Mouse (Mus musculus) forebrain, embryonic 14.5 days (tissue): Measurements from ENCODE around the gene Gm20388. TPM values are rescaled to one million over a fixed set of nuclear protein-coding genes. Genes with fewer than 3 reads are reported as not detected.

Experiments used
- ATAC-seq: fragments of 200-750 bp; cut with Nextera tagmentation; 2 replicates; pipeline ENCODE4 v1.8.0; 2017; ENCODE audit warnings: mild to moderate bottlenecking, moderate library complexity
- DNase-seq: peaks from one replicate; pipeline ENCODE4 v3.0.0-alpha.2; 2015; ENCODE audit warnings: low spot score
- H3K27ac ChIP-seq: fragments of 300-500 bp; sonication (generic); 2 replicates; pipeline ENCODE4 v1.5.1; 2014; ENCODE audit warnings: low read depth, mild to moderate bottlenecking, control low read depth, low read length, moderate library complexity
- H3K27me3 ChIP-seq: fragments of 300-500 bp; sonication (generic); replicated peaks from 2 replicates; pipeline ENCODE4 v1.6.1; 2014; ENCODE audit warnings: low read length, control low read depth, mixed read lengths; ENCODE audit not compliant: control insufficient read depth, insufficient read depth
- H3K36me3 ChIP-seq: fragments of 300-500 bp; sonication (generic); 2 replicates; pipeline ENCODE4 v1.6.1; 2014; ENCODE audit warnings: low read length, control low read depth; ENCODE audit not compliant: control insufficient read depth, insufficient read depth
- H3K4me1 ChIP-seq: fragments of 300-500 bp; sonication (generic); 2 replicates; pipeline ENCODE4 v1.6.1; 2014; ENCODE audit warnings: antibody characterized with exemption, low read length, control low read depth; ENCODE audit not compliant: control insufficient read depth, insufficient read depth
- H3K4me2 ChIP-seq: fragments of 300-500 bp; sonication (generic); 2 replicates; pipeline ENCODE4 v1.6.1; 2014; ENCODE audit warnings: mild to moderate bottlenecking, control low read depth, low read length
- H3K4me3 ChIP-seq: fragments of 300-500 bp; sonication (generic); 2 replicates; pipeline ENCODE4 v1.5.1; 2014; ENCODE audit warnings: low read depth, low read length, control low read depth
- H3K9ac ChIP-seq: fragments of 300-500 bp; sonication (generic); 2 replicates; pipeline ENCODE4 v1.6.1; 2014; ENCODE audit warnings: mild to moderate bottlenecking, low read length, control low read depth, moderate library complexity
- H3K9me3 ChIP-seq: fragments of 300-500 bp; sonication (generic); replicated peaks from 2 replicates; pipeline ENCODE4 v1.6.1; 2016; ENCODE audit warnings: low read length, control low read depth, mixed read lengths; ENCODE audit not compliant: control insufficient read depth
- WGBS: fragments of 180-500 bp; shearing (Covaris S2); extraction: QIAGEN DNeasy Blood & Tissue Kit; methylation state at CpG from one replicate; pipeline ENCODE4 v1.1.7; 2014; 5-methylcytosine and 5-hydroxymethylcytosine counted together
- polyA plus RNA-seq: library from polyadenylated mRNA; unstranded; fragments of >200 nt; fragmentation: Nextera tagmentation; extraction: Ambion mirVana; gene quantifications from 2 replicates; pipeline ENCODE4 v1.2.1, GENCODE M21; 2014

Gm20388 gene
- polyA plus RNA-seq, 1 experiment from 2014 or later = 7.4 TPM

DNA sequence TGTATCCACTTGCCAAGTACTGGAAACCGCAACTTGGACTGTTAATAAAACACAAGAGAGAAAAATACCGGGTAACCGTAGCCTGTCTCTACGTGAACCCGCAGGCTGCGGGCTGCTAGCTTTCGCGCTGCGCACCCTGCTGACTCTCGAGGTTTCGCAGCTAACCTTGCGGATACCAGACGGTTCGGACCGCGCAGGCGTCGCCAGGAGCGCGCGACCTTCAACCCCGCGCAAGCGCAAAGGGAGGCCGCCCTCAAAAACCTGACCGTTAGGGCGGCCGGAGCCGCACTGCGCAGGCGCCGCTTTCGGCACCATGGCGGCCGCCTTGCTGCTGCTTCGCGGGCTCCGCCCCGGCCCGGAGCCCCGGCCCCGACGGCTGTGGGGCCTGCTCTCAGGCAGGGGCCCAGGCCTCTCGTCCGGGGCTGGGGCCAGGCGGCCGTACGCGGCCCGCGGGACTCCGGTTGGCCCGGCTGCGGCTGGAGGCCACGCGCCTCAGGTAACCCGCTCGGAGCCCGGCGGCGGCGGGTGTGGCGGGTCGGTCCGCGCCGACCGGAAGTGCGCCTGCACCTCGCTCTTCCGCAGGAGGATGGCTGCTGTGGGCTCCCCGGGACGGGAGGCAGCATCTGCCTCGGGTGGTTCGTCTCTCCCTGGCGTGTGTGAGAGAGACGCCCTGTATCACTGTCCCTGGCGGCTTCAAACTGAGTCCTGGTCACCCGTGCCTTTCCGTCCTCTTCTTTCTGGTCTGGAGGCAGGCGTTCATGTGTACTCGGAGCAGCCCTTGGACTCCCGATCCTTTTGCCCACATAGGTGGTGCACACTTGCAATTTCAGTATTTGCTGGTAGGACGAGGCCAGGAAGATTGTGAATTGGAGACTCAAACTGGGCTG lies 3154.8 kb downstream of the Gm20388 start:
- Histone ChIP-seq H3K27me3 (no peaks in the 10 kb centered on the region), H3K36me3 (peaks cover 8% of the 10 kb centered on the region; the same call in 1 of the 2 replicates), H3K4me2 (peak overlapping the region; percentile 83), H3K4me1 (peaks cover 8% of the 10 kb centered on the region; the same call in 1 of the 2 replicates), H3K27ac (peak overlapping the region; percentile 90), H3K9ac (peak overlapping the region; percentile 87), H3K4me3 (peak overlapping the region; percentile 90), H3K9me3 (no peaks in the 10 kb centered on the region)
- under 1% methylated on average over 77 of the region's 84 CpGs for WGBS
- ATAC-seq = peak; percentile 98
- DNase-seq = peak; percentile 98

GRCm38 (mm10) chr8:123066101-123066683 lies 3155.6 kb downstream of the Gm20388 start:
- H3K27me3 ChIP-seq = no peaks in the 10 kb centered on the region
- 36% methylated on average over 7 of the region's 7 CpGs for WGBS
- H3K4me2 ChIP-seq = peak overlapping the region; percentile 83
- no peak for ATAC-seq
- peak; percentile 20 for DNase-seq
- H3K36me3 ChIP-seq = peaks cover 13% of the 10 kb centered on the region
- peak overlapping the region; percentile 87 for H3K9ac ChIP-seq
- H3K9me3 ChIP-seq = no peaks in the 10 kb centered on the region
- peaks cover 8% of the 10 kb centered on the region; the same call in 1 of the 2 replicates for H3K4me1 ChIP-seq
- H3K27ac ChIP-seq = peak overlapping the region; percentile 90; the same call in 1 of the 2 replicates
- peak overlapping the region; percentile 90 for H3K4me3 ChIP-seq

GRCm38 (mm10) chr8:123071176-123071575 lies 3160.5 kb downstream of the Gm20388 start:
- 84% methylated on average over 4 of the region's 4 CpGs for WGBS
- Histone ChIP-seq H3K36me3 (peaks cover 58% of the 10 kb centered on the region), H3K4me3 (no peak overlapping the region), H3K4me1 (peaks cover 5% of the 10 kb centered on the region; the same call in 1 of the 2 replicates), H3K27ac (no peak overlapping the region), H3K27me3 (no peaks in the 10 kb centered on the region), H3K4me2 (no peak overlapping the region), H3K9ac (no peak overlapping the region), H3K9me3 (no peaks in the 10 kb centered on the region)
- ATAC-seq = no peak
- no peak for DNase-seq

GRCm38 (mm10) chr8:123077213-123077612 lies 3166.6 kb downstream of the Gm20388 start:
- Histone ChIP-seq H3K36me3 (peaks cover 90% of the 10 kb centered on the region), H3K9me3 (no peaks in the 10 kb centered on the region), H3K27me3 (no peaks in the 10 kb centered on the region), H3K4me3 (no peak overlapping the region), H3K9ac (no peak overlapping the region), H3K4me1 (no peaks in the 10 kb centered on the region), H3K27ac (no peak overlapping the region), H3K4me2 (no peak overlapping the region)
- ATAC-seq (no peak), DNase-seq (no peak)
- WGBS = 94% methylated on average over 6 of the region's 6 CpGs

GRCm38 (mm10) chr8:123082993-123083392 lies 3172.4 kb downstream of the Gm20388 start:
- WGBS = 89% methylated on average over 6 of the region's 6 CpGs
- Histone ChIP-seq H3K27ac (no peak overlapping the region), H3K4me3 (no peak overlapping the region), H3K4me1 (no peaks in the 10 kb centered on the region), H3K36me3 (peaks cover 91% of the 10 kb centered on the region), H3K27me3 (no peaks in the 10 kb centered on the region), H3K9me3 (no peaks in the 10 kb centered on the region), H3K9ac (no peak overlapping the region), H3K4me2 (no peak overlapping the region)
- DNase-seq (no peak), ATAC-seq (no peak)

GRCm38 (mm10) chr8:123083610-123084009 lies 3173.0 kb downstream of the Gm20388 start:
- no peak for DNase-seq

GRCm38 (mm10) chr8:123087289-123087688 lies 3176.6 kb downstream of the Gm20388 start:
- Histone ChIP-seq H3K4me3 (no peak overlapping the region), H3K4me2 (no peak overlapping the region), H3K4me1 (no peaks in the 10 kb centered on the region), H3K9ac (no peak overlapping the region), H3K27ac (no peak overlapping the region), H3K9me3 (no peaks in the 10 kb centered on the region), H3K36me3 (peaks cover 97% of the 10 kb centered on the region), H3K27me3 (no peaks in the 10 kb centered on the region)
- WGBS = 90% methylated on average over 9 of the region's 9 CpGs
- DNase-seq (no peak), ATAC-seq (no peak)

More at GRCm38 (mm10) chr8:123083610-123084009, 3173.0 kb downstream of the Gm20388 start:
- 87% methylated on average over 12 of the region's 12 CpGs for WGBS
- no peak overlapping the region for H3K9ac ChIP-seq
- no peak for ATAC-seq
- H3K4me3 ChIP-seq = no peak overlapping the region
- no peak overlapping the region for H3K4me2 ChIP-seq
- no peaks in the 10 kb centered on the region for H3K27me3 ChIP-seq
- H3K4me1 ChIP-seq = no peaks in the 10 kb centered on the region
- no peak overlapping the region for H3K27ac ChIP-seq
- H3K36me3 ChIP-seq = peaks cover 93% of the 10 kb centered on the region
- H3K9me3 ChIP-seq = no peaks in the 10 kb centered on the region

- H3K4me1 ChIP-seq = no peaks in the 10 kb centered on the region
- no peak for ATAC-seq
- H3K9ac ChIP-seq = no peak overlapping the region; the same call in 1 of the 2 replicates
- H3K27me3 ChIP-seq = no peaks in the 10 kb centered on the region
- peaks cover 47% of the 10 kb centered on the region for H3K36me3 ChIP-seq
- H3K9me3 ChIP-seq = no peaks in the 10 kb centered on the region
- no peak overlapping the region for H3K27ac ChIP-seq
- no peak overlapping the region for H3K4me2 ChIP-seq
- no peak overlapping the region for H3K4me3 ChIP-seq
- WGBS = 94% methylated on average over 11 of the region's 11 CpGs
- DNase-seq = no peak
Measured at GRCm38 (mm10) chr8:123097216-123097615, 3186.6 kb downstream of the Gm20388 start.
